Mouse (Mus musculus): ENCODE data around the gene Hoxc4.

The Hoxc4 gene

GRCm38 (mm10) chr15:103038701-103039480 is 20.2 kb downstream of the Hoxc4 start:
- no peak for DNase-seq (ENCODE audit: low read depth, low spot score)

GRCm38 (mm10) chr15:103039609-103040008 is 20.9 kb downstream of the Hoxc4 start:
- no peak for DNase-seq (ENCODE audit: low read depth, low spot score)

DNA sequence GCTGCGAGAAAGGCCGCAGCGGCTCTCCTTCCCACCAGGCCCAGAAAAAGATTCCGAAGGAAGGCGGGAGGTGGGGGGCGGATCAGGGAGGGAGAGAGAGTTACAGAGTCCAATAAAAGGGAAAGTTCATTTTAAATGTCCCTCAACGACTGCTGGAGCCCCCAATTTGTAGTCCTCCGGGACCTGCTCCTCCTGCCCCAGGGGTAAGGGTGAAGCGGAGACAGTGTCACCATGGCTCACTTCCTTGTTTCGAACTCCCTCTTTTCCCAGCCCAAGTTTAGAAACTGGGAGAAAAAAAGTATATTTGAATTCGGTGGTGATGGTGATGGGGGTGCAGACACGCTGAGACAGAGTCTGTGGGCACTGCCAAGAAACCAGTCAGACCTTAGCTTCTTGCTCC is 21.9 kb downstream of the Hoxc4 start:
- no peak for DNase-seq (ENCODE audit: low read depth, low spot score)

GRCm38 (mm10) chr15:103041613-103042012 is 22.9 kb downstream of the Hoxc4 start:
- no peak for DNase-seq (ENCODE audit: low read depth, low spot score)

GRCm38 (mm10) chr15:103042209-103042608 is 23.5 kb downstream of the Hoxc4 start:
- no peak for DNase-seq (ENCODE audit: low read depth, low spot score)

DNA sequence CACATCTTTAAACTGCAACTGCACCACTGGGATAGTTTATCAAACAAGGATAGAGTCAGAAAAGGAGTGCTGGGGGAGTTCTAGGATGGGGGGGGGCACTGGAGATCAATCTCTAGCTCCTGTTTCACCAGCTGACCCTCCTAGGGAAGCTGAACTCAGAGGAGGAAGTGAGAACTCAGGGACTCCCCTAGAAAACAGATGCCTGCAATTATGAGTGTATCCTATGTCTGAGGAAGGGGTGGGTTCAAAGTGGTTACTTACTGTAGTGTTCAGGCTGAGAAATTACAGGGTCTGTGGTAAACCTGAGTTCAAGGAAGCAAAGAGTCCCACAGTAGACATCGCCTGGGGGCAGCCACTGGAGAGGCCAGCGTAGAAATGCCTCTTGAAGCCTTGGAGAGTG is 32.9 kb downstream of the Hoxc4 start:
- DNase-seq (ENCODE audit: low read depth, low spot score): no peak

DNA sequence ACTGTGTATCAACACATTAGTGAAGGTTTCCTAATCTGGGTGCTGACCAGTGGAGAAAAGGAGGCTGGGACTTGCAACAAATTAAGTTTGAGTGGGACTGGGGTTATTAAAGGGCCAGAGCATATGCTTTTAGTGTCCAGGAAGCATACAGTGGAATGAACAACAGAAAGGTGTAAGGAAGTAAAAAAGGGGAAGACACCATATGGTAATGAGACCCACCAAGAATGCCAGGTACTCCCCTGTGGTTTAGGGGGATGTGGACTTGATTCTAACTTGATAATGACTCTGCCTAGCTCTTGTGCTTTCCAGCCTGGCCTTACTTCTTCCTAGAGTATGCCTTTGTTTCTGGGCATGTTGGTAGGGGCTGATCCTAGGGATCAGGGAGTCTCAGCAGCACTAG is 34.5 kb downstream of the Hoxc4 start:
- DNase-seq (ENCODE audit: low read depth, low spot score): no peak

DNA sequence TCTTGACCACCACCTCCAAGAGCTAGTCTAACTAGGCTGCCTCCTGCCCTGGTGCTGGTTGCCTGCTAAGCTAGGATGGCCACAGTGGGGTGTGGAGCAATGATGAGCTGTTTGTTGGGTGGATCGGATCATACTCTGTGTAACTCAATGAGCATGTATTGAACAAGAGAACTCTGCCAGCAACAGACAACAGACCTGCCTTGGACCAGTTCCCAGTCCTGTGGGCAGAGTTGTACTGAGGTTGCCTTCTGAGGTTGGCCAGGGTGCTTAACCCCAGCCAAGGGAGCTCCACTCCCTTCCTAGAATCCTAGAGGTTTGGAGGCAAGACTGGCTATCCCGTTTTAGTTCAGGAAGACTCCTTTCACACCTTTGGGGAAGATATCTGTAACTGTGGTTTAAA is 37.7 kb downstream of the Hoxc4 start:
- no peak for DNase-seq (ENCODE audit: low read depth, low spot score)

DNA sequence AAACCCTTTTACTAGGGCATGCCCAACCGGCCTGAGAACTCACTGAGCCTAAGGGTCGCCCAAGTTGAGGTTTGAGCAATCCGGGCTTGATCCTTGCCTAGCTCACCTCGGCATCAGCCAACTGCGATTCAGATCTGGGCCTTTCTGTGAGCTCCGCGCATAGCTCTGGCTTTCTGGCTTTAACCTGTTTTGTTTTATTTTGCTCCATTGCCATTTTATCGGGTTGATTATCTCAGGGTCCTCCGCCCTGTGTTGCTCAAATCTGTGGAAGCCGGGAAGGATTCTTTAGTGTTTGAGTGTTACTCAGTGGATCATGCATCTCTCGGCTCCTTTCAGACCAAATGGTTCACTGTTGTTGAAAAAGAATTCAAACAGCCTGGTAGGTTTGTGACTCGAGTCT is 40.0 kb downstream of the Hoxc4 start:
- DNase-seq (ENCODE audit: low read depth, low spot score): no peak

DNA sequence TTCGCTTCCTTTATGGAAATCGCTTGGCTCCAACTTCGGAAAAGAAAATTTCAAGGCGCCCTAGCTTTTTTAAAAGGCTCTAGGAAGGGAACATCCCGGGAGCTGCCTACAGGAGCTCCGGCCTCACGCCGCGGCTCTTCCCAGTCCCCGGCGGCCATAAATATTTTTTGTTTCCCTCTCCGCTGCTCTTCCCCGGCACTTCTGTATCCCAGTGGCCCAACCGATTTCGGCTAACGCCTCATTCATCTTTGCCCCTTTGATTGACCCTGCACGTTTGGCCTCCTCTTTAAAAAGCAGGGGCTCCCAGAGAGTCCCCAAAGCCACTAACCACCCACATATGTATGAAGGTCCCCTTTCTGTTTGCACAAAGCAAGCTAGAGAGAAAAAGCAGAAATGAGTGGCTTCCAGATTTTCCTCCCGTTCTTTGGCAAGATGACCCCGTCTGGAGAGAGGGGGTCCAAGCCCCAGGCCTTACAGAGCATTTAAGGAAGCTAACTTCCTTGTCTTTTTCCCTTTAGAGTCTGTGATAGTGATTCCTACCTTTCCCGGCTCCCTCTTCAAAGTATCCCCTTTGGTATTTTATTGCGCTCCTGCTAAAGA is 40.8 kb downstream of the Hoxc4 start:
- DNase-seq (ENCODE audit: low read depth, low spot score): no peak

GRCm38 (mm10) chr15:103060021-103060340 is 41.2 kb downstream of the Hoxc4 start:
- no peak for DNase-seq (ENCODE audit: low read depth, low spot score)

- no peak for DNase-seq (ENCODE audit: low read depth, low spot score)
These were observed 41.8 kb downstream of the Hoxc4 start for GRCm38 (mm10) chr15:103060341-103061130.

DNA sequence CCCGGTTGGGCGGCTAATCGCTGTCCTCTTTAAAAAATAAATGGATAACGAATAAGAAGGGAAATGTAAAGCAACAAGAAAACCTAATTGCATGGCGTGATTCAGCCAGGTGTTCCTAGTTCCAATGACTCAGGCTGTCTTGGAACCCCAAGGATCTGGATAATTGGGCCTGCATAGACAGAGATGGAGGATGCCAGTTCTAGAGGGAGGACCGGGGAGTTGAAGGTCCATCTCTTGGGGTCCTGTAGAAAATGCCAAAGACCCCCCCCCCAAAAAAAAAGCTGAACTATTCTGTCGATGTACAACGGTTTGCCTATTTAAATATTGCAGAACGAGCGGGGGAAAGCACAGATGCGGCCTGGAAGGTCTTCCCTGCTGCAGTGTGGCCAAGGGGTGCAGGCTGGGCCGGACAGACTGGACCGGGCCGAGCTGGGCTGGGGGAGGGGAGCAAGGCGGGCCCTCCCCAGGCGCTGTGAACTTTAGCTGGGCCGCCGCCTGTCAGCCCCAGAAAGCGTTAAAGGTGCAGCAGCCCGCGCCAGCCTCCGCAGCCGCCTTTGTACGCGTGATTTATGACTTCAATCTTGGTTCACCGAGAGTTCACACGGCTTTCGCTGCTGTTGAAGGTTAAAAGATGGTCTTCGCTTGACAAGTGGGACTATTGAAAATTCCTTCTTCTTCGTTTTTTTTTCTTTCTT is 42.5 kb downstream of the Hoxc4 start:
- peak; percentile 12 for DNase-seq (ENCODE audit: low read depth, low spot score)

- DNase-seq (ENCODE audit: low read depth, low spot score): no peak
These were observed 43.3 kb downstream of the Hoxc4 start for GRCm38 (mm10) chr15:103061988-103062387.

GRCm38 (mm10) chr15:103065642-103066041 is 46.9 kb downstream of the Hoxc4 start:
- DNase-seq (ENCODE audit: low read depth, low spot score): no peak

DNA sequence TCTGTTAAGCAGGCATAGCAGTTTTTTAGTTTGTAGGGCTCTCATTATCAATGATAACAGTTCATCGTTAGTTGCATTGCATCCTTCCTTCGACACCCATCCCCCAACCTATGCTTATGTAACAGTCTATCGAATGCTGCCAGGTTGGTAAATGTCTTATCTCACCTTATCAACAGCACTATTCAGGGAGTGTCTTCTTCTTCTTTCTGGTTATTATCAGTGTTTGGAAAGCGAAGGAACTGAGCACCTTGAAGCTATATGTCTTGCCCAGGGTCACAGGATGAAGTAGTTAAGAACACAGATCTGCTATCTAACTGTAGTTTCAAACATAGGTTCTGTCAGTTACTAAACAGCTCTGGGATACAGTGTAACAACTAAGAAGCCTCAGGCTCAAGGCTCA is 49.0 kb downstream of the Hoxc4 start:
- no peak for DNase-seq (ENCODE audit: low read depth, low spot score)

- no peak for DNase-seq (ENCODE audit: low read depth, low spot score)
These were observed 50.4 kb downstream of the Hoxc4 start for GRCm38 (mm10) chr15:103069173-103069572.

GRCm38 (mm10) chr15:103071266-103071665 is 52.5 kb downstream of the Hoxc4 start:
- DNase-seq (ENCODE audit: low read depth, low spot score): no peak

DNA sequence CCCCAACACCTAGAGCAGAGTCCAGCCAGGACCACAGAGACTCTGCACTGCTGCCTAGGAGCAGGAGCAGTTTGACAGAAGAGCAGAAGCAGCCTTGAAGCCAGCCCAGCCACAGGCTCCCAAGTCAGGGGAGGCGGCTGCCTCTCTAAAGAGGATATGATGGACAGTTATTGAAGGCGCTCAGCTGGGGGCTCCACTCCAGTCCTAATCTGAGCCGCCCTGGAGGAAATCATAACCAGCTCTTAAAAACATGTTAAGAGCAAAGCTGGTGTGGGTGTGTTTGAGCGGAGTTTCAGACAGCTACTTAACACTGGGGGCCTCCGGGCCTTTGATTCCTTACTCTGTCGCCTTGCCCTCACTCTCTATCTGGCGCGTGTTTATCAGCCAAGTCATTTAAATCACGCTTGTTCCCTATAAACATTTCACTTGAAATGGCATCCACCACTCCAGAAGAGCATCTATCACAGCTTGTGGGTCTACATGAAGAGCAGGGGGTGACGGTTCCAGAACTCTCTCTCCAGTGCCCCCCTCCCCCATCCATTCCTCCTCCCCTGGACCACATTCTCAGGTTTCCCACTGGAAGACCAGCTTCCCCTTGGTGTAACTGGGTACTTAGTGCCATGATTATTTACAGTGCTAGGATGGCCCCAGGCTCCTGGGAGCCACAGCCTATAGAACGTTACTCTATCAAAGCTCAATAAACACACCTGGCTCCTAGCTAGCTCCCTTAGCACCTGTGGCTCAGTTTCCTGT is 56.1 kb downstream of the Hoxc4 start:
- no peak for DNase-seq (ENCODE audit: low read depth, low spot score)

DNA sequence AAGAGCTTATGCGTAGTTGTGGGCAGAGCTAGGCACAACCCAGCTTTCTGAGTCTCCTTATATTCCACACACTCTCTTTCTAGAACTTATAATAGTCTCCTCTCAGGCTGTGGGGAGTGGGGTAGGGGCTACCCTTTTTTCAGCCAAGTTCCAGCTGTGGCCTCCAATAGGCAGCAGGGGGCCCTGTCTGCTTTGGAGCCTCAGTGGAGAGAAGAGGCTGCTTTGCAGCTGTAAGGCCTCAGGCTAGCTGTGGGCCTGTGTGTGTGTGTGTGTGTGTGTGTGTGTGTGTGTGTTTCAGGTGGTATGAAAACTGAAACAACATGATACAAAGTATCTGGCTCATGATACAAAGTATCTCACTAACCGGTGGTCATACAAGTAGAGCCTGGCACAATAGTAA is 58.9 kb downstream of the Hoxc4 start:
- no peak for DNase-seq (ENCODE audit: low read depth, low spot score)

- DNase-seq (ENCODE audit: low read depth, low spot score): no peak
These were observed 63.9 kb downstream of the Hoxc4 start for GRCm38 (mm10) chr15:103082622-103083021.
